ENCODE assay signal across 9 mouse cellular contexts in genomic region chr13:31618001-31618400, GRCm38 (mm10). TPM values are rescaled to one million over a fixed set of nuclear protein-coding genes. Genes with fewer than 3 reads are reported as not detected.
DNase-seq lines count a peak whose midpoint lies in the region; ATAC-seq and TF ChIP-seq lines count a peak whose summit lies in the region.
"Had no signal": no experiment of that assay in that cellular context is flagged by ENCODE, and none has a peak within 500 bp of the region (broad histone marks: within the 10 kb centered on the region; RNA-seq: fewer than 3 reads in every experiment).

No protein-coding gene starts in this region.

- no peak for TF ChIP-seq CTCF in lung, embryonic 14.5 days (IDR thresholded peaks at IDR 0.05; ENCODE audit: low read depth)
- no peak for TF ChIP-seq CTCF in olfactory bulb, adult 2 months (IDR thresholded peaks at IDR 0.05; ENCODE audit: insufficient read depth, low read depth, low read length)

- no peaks in the 10 kb centered on the region for H3K36me3 ChIP-seq in lung, embryonic 14.5 days (ENCODE audit: insufficient read depth)
- no peaks in the 10 kb centered on the region for H3K36me3 ChIP-seq in forebrain, embryonic 12.5 days (replicated peaks)
- no peaks in the 10 kb centered on the region for H3K36me3 ChIP-seq in limb, embryonic 13.5 days

- no peak overlapping the region for H3K27ac ChIP-seq in lung, embryonic 14.5 days (ENCODE audit: low read depth)
- no peak overlapping the region for H3K27ac ChIP-seq in forebrain, embryonic 12.5 days
- H3K27ac ChIP-seq in limb, embryonic 13.5 days = no peak overlapping the region
- no peak overlapping the region for H3K27ac ChIP-seq in olfactory bulb, adult 2 months (ENCODE audit: insufficient read depth, low read depth, low read length)

- no peak overlapping the region for H3K9ac ChIP-seq in lung, embryonic 14.5 days
- no peak overlapping the region for H3K9ac ChIP-seq in forebrain, embryonic 12.5 days
- H3K9ac ChIP-seq in limb, embryonic 13.5 days = no peak overlapping the region

- H3K4me3 ChIP-seq in lung, embryonic 14.5 days (ENCODE audit: low read depth, low read length) = peak overlapping the region; percentile 29
- peak overlapping the region; percentile 31 for H3K4me3 ChIP-seq in forebrain, embryonic 12.5 days (replicated peaks)
- peak overlapping the region; percentile 37 for H3K4me3 ChIP-seq in limb, embryonic 13.5 days
- 0 out of 2 replicates have a peak overlapping the region, but pooled peaks have one; percentile 3 for H3K4me3 ChIP-seq in olfactory bulb, adult 2 months (ENCODE audit: insufficient read depth, low read depth, low read length)
- H3K4me3 ChIP-seq: erythroblast, embryonic 14.5 days had no signal

- no peak for TF ChIP-seq POLR2A in olfactory bulb, adult 2 months (IDR thresholded peaks at IDR 0.05; ENCODE audit: insufficient read depth, low read depth, low read length)

- H3K9me3 ChIP-seq in lung, embryonic 14.5 days (ENCODE audit: low read depth, low read length) = no peaks in the 10 kb centered on the region
- no peaks in the 10 kb centered on the region for H3K9me3 ChIP-seq in forebrain, embryonic 12.5 days
- no peaks in the 10 kb centered on the region for H3K9me3 ChIP-seq in limb, embryonic 13.5 days

- WGBS in lung, embryonic 14.5 days = under 1% methylated on average over 12 of the region's 12 CpGs
- WGBS in forebrain, embryonic 12.5 days = under 1% methylated on average over 12 of the region's 12 CpGs
- under 1% methylated on average over 12 of the region's 12 CpGs for WGBS in limb, embryonic 13.5 days
- under 1% methylated on average over 12 of the region's 12 CpGs for WGBS in olfactory bulb, adult 2 months

- ATAC-seq in lung, embryonic 14.5 days (ENCODE audit: insufficient read depth) = no peak
- ATAC-seq in forebrain, embryonic 12.5 days (ENCODE audit: low FRiP score) = no peak
- 0 out of 2 replicates have a peak, but pooled peaks have one; percentile 10 for ATAC-seq in limb, embryonic 13.5 days (ENCODE audit: low FRiP score, low read depth)

- H3K4me1 ChIP-seq in lung, embryonic 14.5 days (ENCODE audit: insufficient read depth) = 0 out of 2 replicates have a peak, but pooled peaks cover 3% of the 10 kb centered on the region
- H3K4me1 ChIP-seq in forebrain, embryonic 12.5 days = peaks cover 16% of the 10 kb centered on the region
- peaks cover 29% of the 10 kb centered on the region for H3K4me1 ChIP-seq in limb, embryonic 13.5 days
- peaks cover 3% of the 10 kb centered on the region; the same call in 1 of the 2 replicates for H3K4me1 ChIP-seq in olfactory bulb, adult 2 months (ENCODE audit: control insufficient read depth, insufficient read depth, low read length)

- peak; percentile 55 for DNase-seq in lung, embryonic 14.5 days
- no peak for DNase-seq in lung, postnatal 10 days
- no peak for DNase-seq in layer of hippocampus, postnatal 36 days
- DNase-seq in left cerebral cortex, adult 11 months (ENCODE audit: low spot score) = no peak
- no peak for DNase-seq in ovary, adult 18-20 months (ENCODE audit: low spot score)

- H3K4me2 ChIP-seq in lung, embryonic 14.5 days = peak overlapping the region; percentile 61
- peak overlapping the region; percentile 55 for H3K4me2 ChIP-seq in forebrain, embryonic 12.5 days
- H3K4me2 ChIP-seq in limb, embryonic 13.5 days (replicated peaks) = peak overlapping the region; percentile 62

- peaks cover 95% of the 10 kb centered on the region for H3K27me3 ChIP-seq in lung, embryonic 14.5 days (ENCODE audit: insufficient read depth, low read length)
- H3K27me3 ChIP-seq in forebrain, embryonic 12.5 days = peaks cover 96% of the 10 kb centered on the region
- peaks cover 98% of the 10 kb centered on the region for H3K27me3 ChIP-seq in limb, embryonic 13.5 days

RNA-seq across cellular contexts. Expression of gene Foxf2, which starts 7.6 kb away (rescaled TPM):
- polyA plus RNA-seq in lung, embryonic 14.5 days (2014; fragmentation: Nextera tagmentation; extraction: Ambion mirVana) = 37.7 and 43.2 TPM in 2 replicates
- 3.4 and 4.6 TPM in 2 replicates for polyA plus RNA-seq in forebrain, embryonic 12.5 days (2016; fragmentation: Nextera tagmentation; extraction: Ambion mirVana)
- 2.7 and 3.0 TPM in 2 replicates for polyA plus RNA-seq in limb, embryonic 13.5 days (2015; fragmentation: Nextera tagmentation; extraction: Ambion mirVana)
- polyA plus RNA-seq in olfactory bulb, adult 2 months (2012; ENCODE audit: insufficient read depth, insufficient read length, low replicate concordance, missing spikeins) = not detected in 2 replicates
- total RNA-seq in layer of hippocampus, postnatal 36 days (2021) = 1 to 10 TPM; 4.7 to 4.8 TPM
- polyA plus RNA-seq: erythroblast, embryonic 14.5 days had no signal

RNA-seq across cellular contexts. Expression of gene A530084C06Rik, which starts 58.9 kb away (rescaled TPM):
- polyA plus RNA-seq in lung, embryonic 14.5 days (2014; fragmentation: Nextera tagmentation; extraction: Ambion mirVana) = not detected in 2 replicates
- polyA plus RNA-seq in forebrain, embryonic 12.5 days (2016; fragmentation: Nextera tagmentation; extraction: Ambion mirVana) = not detected in 2 replicates
- not detected in 2 replicates for polyA plus RNA-seq in limb, embryonic 13.5 days (2015; fragmentation: Nextera tagmentation; extraction: Ambion mirVana)
- not detected in 2 replicates for polyA plus RNA-seq in olfactory bulb, adult 2 months (2012; ENCODE audit: insufficient read depth, insufficient read length, low replicate concordance, missing spikeins)
- under 1 TPM; 0.68 to 0.95 TPM for total RNA-seq in layer of hippocampus, postnatal 36 days (2021)
- polyA plus RNA-seq: erythroblast, embryonic 14.5 days had no signal
